Mouse (Mus musculus) layer of hippocampus, adult 9-11 months (tissue): Measurements from ENCODE around the gene Pax6.

ENCODE experiments used
- DNase-seq: peaks from one replicate; pipeline ENCODE4 v3.0.0; 2022

Pax6 gene

GRCm38 (mm10) chr2:105671798-105672595 is 3.3 kb downstream of the Pax6 start:
- no peak for DNase-seq

GRCm38 (mm10) chr2:105672596-105672960 is 3.9 kb downstream of the Pax6 start:
- DNase-seq: no peak

GRCm38 (mm10) chr2:105673054-105673453 is 4.4 kb downstream of the Pax6 start:
- DNase-seq: no peak

- DNase-seq: no peak
Observed at GRCm38 (mm10) chr2:105673631-105674060, 4.9 kb downstream of the Pax6 start.

GRCm38 (mm10) chr2:105674061-105674874 is 5.6 kb downstream of the Pax6 start:
- no peak for DNase-seq

- peak; percentile 84 for DNase-seq
Observed at GRCm38 (mm10) chr2:105674875-105675729, 6.4 kb downstream of the Pax6 start.

GRCm38 (mm10) chr2:105675730-105676079 is 7.0 kb downstream of the Pax6 start:
- DNase-seq: no peak

GRCm38 (mm10) chr2:105676080-105676908 is 7.6 kb downstream of the Pax6 start:
- DNase-seq: no peak

GRCm38 (mm10) chr2:105676909-105677433 is 8.3 kb downstream of the Pax6 start:
- DNase-seq: no peak

GRCm38 (mm10) chr2:105677434-105678105 is 8.9 kb downstream of the Pax6 start:
- no peak for DNase-seq

GRCm38 (mm10) chr2:105678306-105678705 is 9.6 kb downstream of the Pax6 start:
- DNase-seq: no peak

- DNase-seq: no peak
Observed at GRCm38 (mm10) chr2:105678880-105679321, 10.2 kb downstream of the Pax6 start.

- DNase-seq: no peak
Observed at GRCm38 (mm10) chr2:105679331-105679730, 10.6 kb downstream of the Pax6 start.

- no peak for DNase-seq
Observed at GRCm38 (mm10) chr2:105680146-105680998, 11.7 kb downstream of the Pax6 start.

GRCm38 (mm10) chr2:105680999-105681710 is 12.5 kb downstream of the Pax6 start:
- no peak for DNase-seq

- DNase-seq: no peak
Observed at GRCm38 (mm10) chr2:105682011-105682501, 13.4 kb downstream of the Pax6 start.

GRCm38 (mm10) chr2:105682634-105683351 is 14.1 kb downstream of the Pax6 start:
- DNase-seq: no peak

- DNase-seq: no peak
Observed at GRCm38 (mm10) chr2:105683771-105684410, 15.2 kb downstream of the Pax6 start.
